35 mouse cellular contexts compared by ENCODE assay signal in the genomic region with DNA sequence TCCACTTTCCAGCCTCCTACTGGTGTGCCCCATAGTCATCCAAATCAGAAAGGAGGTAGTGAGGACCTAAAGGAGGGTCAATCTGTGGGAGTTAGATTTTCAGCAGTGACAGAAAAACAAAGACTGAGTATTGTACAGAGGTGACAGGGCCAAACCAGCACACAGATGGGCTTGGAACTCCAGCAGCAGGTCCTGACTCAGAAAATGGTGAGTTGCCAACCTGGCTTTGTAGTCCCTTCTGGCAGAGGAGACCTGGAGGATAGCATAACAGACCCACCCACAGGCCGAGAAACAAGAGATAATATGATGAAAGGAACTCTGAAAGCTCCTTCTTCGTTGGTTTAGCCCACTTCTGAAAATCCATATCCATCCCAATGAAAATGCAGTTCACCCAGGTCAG. TPM values are rescaled to one million over a fixed set of nuclear protein-coding genes. Genes with fewer than 3 reads are reported as not detected.
DNase-seq lines count a peak whose midpoint lies in the region.
"Had no signal": no experiment of that assay in that cellular context is flagged by ENCODE, and none has a peak within 500 bp of the region (broad histone marks: within the 10 kb centered on the region; RNA-seq: fewer than 3 reads in every experiment).

No protein-coding gene starts in this region.

- intact Hi-C loops in heart, postnatal 10 days (cut with DNase I) = loop anchor here (5.0 to 10.0 kb wide), 2 partner anchors 59 to 174 kb away; no protein-coding TSS in a partner anchor

- no peaks in the 10 kb centered on the region for H3K9me3 ChIP-seq in midbrain, embryonic 10.5 days (replicated peaks)
- H3K9me3 ChIP-seq: embryonic facial prominence, embryonic 10.5 days; embryonic facial prominence, embryonic 15.5 days; kidney, embryonic 15.5 days; limb, embryonic 12.5 days; liver, embryonic 15.5 days; neural tube, embryonic 12.5 days had no signal

- no peak overlapping the region for H3K27ac ChIP-seq in midbrain, embryonic 10.5 days (replicated peaks)
- H3K27ac ChIP-seq: embryonic facial prominence, embryonic 10.5 days; embryonic facial prominence, embryonic 15.5 days; hindbrain, embryonic 14.5 days; kidney, embryonic 15.5 days; layer of hippocampus, adult 2 months; left cerebral cortex, adult 2 months; limb, embryonic 12.5 days; liver, embryonic 15.5 days; neural tube, embryonic 12.5 days had no signal

- no peaks in the 10 kb centered on the region for H3K4me1 ChIP-seq in midbrain, embryonic 10.5 days
- H3K4me1 ChIP-seq: embryonic facial prominence, embryonic 10.5 days; kidney, embryonic 15.5 days; limb, embryonic 12.5 days; liver, embryonic 15.5 days; neural tube, embryonic 12.5 days had no signal

- WGBS in midbrain, embryonic 10.5 days = 77% methylated on average over 2 of the region's 2 CpGs

- H3K36me3 ChIP-seq in midbrain, embryonic 10.5 days = no peaks in the 10 kb centered on the region
- H3K36me3 ChIP-seq: embryonic facial prominence, embryonic 10.5 days; embryonic facial prominence, embryonic 15.5 days; kidney, embryonic 15.5 days; limb, embryonic 12.5 days; liver, embryonic 15.5 days; neural tube, embryonic 12.5 days had no signal

- H3K27me3 ChIP-seq in midbrain, embryonic 10.5 days (ENCODE audit: low read depth, poor library complexity, severe bottlenecking) = no peaks in the 10 kb centered on the region
- H3K27me3 ChIP-seq: embryonic facial prominence, embryonic 15.5 days; kidney, embryonic 15.5 days; limb, embryonic 12.5 days; liver, embryonic 15.5 days; neural tube, embryonic 12.5 days had no signal

- no peak overlapping the region for H3K4me3 ChIP-seq in midbrain, embryonic 10.5 days
- H3K4me3 ChIP-seq: embryonic facial prominence, embryonic 10.5 days; embryonic facial prominence, embryonic 15.5 days; kidney, embryonic 15.5 days; layer of hippocampus, adult 2 months; left cerebral cortex, adult 2 months; limb, embryonic 12.5 days; liver, embryonic 15.5 days; myocyte; neural tube, embryonic 12.5 days had no signal

- peak; percentile 20 for DNase-seq in gastrocnemius, postnatal 25 days
- no peak for DNase-seq in gastrocnemius, postnatal 10 days
- peak; percentile 30 to 41 for DNase-seq in heart, postnatal 10 days
- DNase-seq in heart, adult 8-10 months (ENCODE audit: low spot score) = no peak
- DNase-seq in Muller cell, postnatal 12 days (ENCODE audit: inconsistent ontology term) = peak; percentile 21
- DNase-seq in skeletal muscle tissue, adult 2 months (ENCODE audit: low read depth, low spot score) = peak; percentile 36
- DNase-seq in midbrain, embryonic 10.5 days (ENCODE audit: low spot score) = no peak
- DNase-seq: cerebellum, adult 2 months; cerebellum, postnatal 14 days; kidney, adult 11 months; kidney, postnatal 36 days; lung, embryonic 14.5 days; right cerebral cortex, adult 18-20 months; thymus, adult 2 months; thymus, postnatal 36 days had no signal

RNA-seq across cellular contexts. Expression of a gene that starts 1.2 kb away (rescaled TPM):
- total RNA-seq in gastrocnemius, postnatal 25 days (2021) = 1 to 10 TPM; 1.9 to 5.3 TPM
- 1 to 10 TPM; 2.0 to 2.6 TPM for total RNA-seq in gastrocnemius, postnatal 10 days (2021)
- total RNA-seq in heart, postnatal 10 days (2021) = 10 to 100 TPM; 15.3 to 20.0 TPM
- 10 to 100 TPM; 26.4 to 38.4 (median 34.4) TPM for total RNA-seq in heart, adult 8-10 months (2022)
- polyA plus RNA-seq in midbrain, embryonic 10.5 days (2016; fragmentation: Nextera tagmentation; extraction: Ambion mirVana) = not detected in 2 replicates
- polyA plus RNA-seq: embryonic facial prominence, embryonic 10.5 days; limb, embryonic 12.5 days had no signal

RNA-seq across cellular contexts. Expression of a gene that starts 48.0 kb away (rescaled TPM):
- total RNA-seq in gastrocnemius, postnatal 25 days (2021) = not detected
- not detected for total RNA-seq in gastrocnemius, postnatal 10 days (2021)
- total RNA-seq in heart, postnatal 10 days (2021) = not detected
- not detected for total RNA-seq in heart, adult 8-10 months (2022)
- polyA plus RNA-seq in midbrain, embryonic 10.5 days (2016; fragmentation: Nextera tagmentation; extraction: Ambion mirVana) = not detected in 2 replicates
- total RNA-seq: adrenal gland, adult 18-20 months; adrenal gland, postnatal 36 days; hematopoietic stem cell, adult 5-6 weeks; layer of hippocampus, adult 2 months; layer of hippocampus, postnatal 14 days; left cerebral cortex, adult 2 months; left cerebral cortex, postnatal 25 days; midbrain, postnatal 0 days had no signal
- polyA plus RNA-seq: brain, embryonic 14.5 days; cerebellum, adult 2 months; embryonic facial prominence, embryonic 10.5 days; embryonic facial prominence, embryonic 15.5 days; forebrain, embryonic 14.5 days; heart, embryonic 14.5 days; hindbrain, embryonic 14.5 days; kidney, embryonic 15.5 days; limb, embryonic 12.5 days; liver, embryonic 15.5 days; lung, embryonic 14.5 days; midbrain, postnatal 0 days; myocyte; neural tube, embryonic 12.5 days; spleen, adult 2 months; thymus, adult 2 months had no signal

Comparison
In these comparisons a context has a peak if more than half of its experiments do, and no peak if none do; other contexts are left out.
1. DNase-seq: peak in gastrocnemius, postnatal 25 days (single experiment), heart, postnatal 10 days (2 of 2), Muller cell, postnatal 12 days (single experiment) and skeletal muscle tissue, adult 2 months (single experiment); none in gastrocnemius, postnatal 10 days (single experiment), heart, adult 8-10 months (single experiment) and midbrain, embryonic 10.5 days (single experiment).